Mouse (Mus musculus): ENCODE results near the gene Fam135a. TPM values are rescaled to one million over a fixed set of nuclear protein-coding genes. Genes with fewer than 3 reads are reported as not detected.
A peak's percentile ranks its signal among the peaks of the same experiment; 100 is the strongest.

Gene Fam135a
- total and polyA plus RNA-seq, 3 experiments = not detected

DNA sequence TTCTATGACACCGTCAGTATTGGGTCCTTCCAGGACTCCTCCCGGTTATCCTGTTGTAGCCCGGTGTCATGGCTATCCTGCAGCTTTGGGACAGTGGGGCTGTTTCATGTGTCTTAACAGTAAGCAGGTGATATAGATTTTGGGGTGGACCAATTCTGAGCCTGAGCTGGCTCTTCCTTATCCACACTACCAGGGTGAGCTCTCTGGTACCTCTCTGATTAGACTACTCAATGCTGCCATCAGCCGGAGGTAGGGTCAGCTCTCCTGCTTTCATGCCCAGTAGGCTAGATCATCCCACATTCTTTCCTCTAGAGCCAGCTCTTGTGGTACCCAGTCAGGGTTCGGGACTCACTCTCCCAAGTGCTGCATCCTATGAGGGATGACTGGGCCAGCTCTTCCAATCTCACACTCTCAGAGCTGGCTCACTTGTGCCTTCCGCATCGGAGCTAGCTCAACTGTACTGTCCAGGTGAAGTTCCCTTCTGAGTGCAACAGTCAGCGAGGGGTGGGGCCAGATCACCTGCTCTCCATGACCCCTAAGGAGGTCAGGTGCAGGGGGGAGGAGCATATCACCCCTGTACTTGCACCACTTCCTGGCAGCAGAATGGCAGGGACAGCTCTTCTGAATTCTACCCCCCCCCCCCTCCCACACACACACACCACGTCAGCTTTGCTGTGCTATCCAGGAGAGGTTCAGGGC is 132.0 kb downstream of the Fam135a start:
- no peak overlapping the region for H3K9ac ChIP-seq (ENCODE audit: control insufficient read depth, low read depth, low read length, poor library complexity, severe bottlenecking)
- no peaks in the 10 kb centered on the region for H3K9me3 ChIP-seq (replicated peaks; ENCODE audit: insufficient read depth, low read length)
- peaks cover 0 to 8% of the 10 kb centered on the region in 2 experiments; a peak in 2 of 4 replicates for H3K4me1 ChIP-seq (ENCODE audit: control insufficient read depth in 1 of 2, insufficient read depth in 2 of 2, low read length in 2 of 2)
- H3K4me3 ChIP-seq (ENCODE audit: control insufficient read depth in 1 of 2, insufficient read depth in 1 of 2, low read depth in 2 of 2, low read length in 2 of 2) = no peak overlapping the region
- TF ChIP-seq SIN3A (IDR thresholded peaks at IDR 0.05; ENCODE audit: low read length) (no peak), NRF1 (IDR thresholded peaks at IDR 0.05; ENCODE audit: insufficient read depth, low read depth, low read length, poor library complexity, severe bottlenecking) (no peak)
- H3K27me3 ChIP-seq (ENCODE audit: control insufficient read depth in 1 of 2, insufficient read depth in 2 of 2, low read length in 2 of 2) = no peaks in the 10 kb centered on the region
- no peaks in the 10 kb centered on the region for H3K79me2 ChIP-seq (ENCODE audit: control insufficient read depth, insufficient read depth, low read length, poor library complexity)
- H3K36me3 ChIP-seq (ENCODE audit: control insufficient read depth in 1 of 2, insufficient read depth in 2 of 2, low read length in 2 of 2) = no peaks in the 10 kb centered on the region; a peak in 1 of 4 replicates
- H3K27ac ChIP-seq (ENCODE audit: control insufficient read depth, low read depth, low read length) = no peak overlapping the region
- DNase-seq (ENCODE audit: low read depth, low spot score) = no peak

- H3K9me3 ChIP-seq (replicated peaks; ENCODE audit: insufficient read depth, low read length) = no peaks in the 10 kb centered on the region
- H3K4me3 ChIP-seq (ENCODE audit: control insufficient read depth in 1 of 2, insufficient read depth in 1 of 2, low read depth in 2 of 2, low read length in 2 of 2) = no peak overlapping the region
- peaks cover 0 to 8% of the 10 kb centered on the region in 2 experiments; a peak in 2 of 4 replicates for H3K4me1 ChIP-seq (ENCODE audit: control insufficient read depth in 1 of 2, insufficient read depth in 2 of 2, low read length in 2 of 2)
- H3K27ac ChIP-seq (ENCODE audit: control insufficient read depth, low read depth, low read length) = no peak overlapping the region
- no peaks in the 10 kb centered on the region for H3K79me2 ChIP-seq (ENCODE audit: control insufficient read depth, insufficient read depth, low read length, poor library complexity)
- peak; percentile 82 for DNase-seq (ENCODE audit: low read depth, low spot score)
- H3K27me3 ChIP-seq (ENCODE audit: control insufficient read depth in 1 of 2, insufficient read depth in 2 of 2, low read length in 2 of 2) = no peaks in the 10 kb centered on the region; a peak in 1 of 4 replicates
- no peak overlapping the region for H3K9ac ChIP-seq (ENCODE audit: control insufficient read depth, low read depth, low read length, poor library complexity, severe bottlenecking)
- H3K36me3 ChIP-seq (ENCODE audit: control insufficient read depth in 1 of 2, insufficient read depth in 2 of 2, low read length in 2 of 2) = no peaks in the 10 kb centered on the region; a peak in 1 of 4 replicates
- TF ChIP-seq NELFE (IDR thresholded peaks at IDR 0.05; ENCODE audit: low read depth, low read length) = no peak
- no peak for TF ChIP-seq E2F4 (IDR thresholded peaks at IDR 0.05; ENCODE audit: borderline replicate concordance, low read depth, low read length)
- no peak for TF ChIP-seq USF2 (IDR thresholded peaks at IDR 0.05; ENCODE audit: borderline replicate concordance in 1 of 2, insufficient read depth in 1 of 2, low read depth in 1 of 2, low read length in 2 of 2)
- TF ChIP-seq POLR2AphosphoS2 (IDR thresholded peaks at IDR 0.05; ENCODE audit: low read length) = no peak
- 0 out of 2 replicates have a peak, but pooled peaks have one; percentile 70 for TF ChIP-seq MYC (IDR thresholded peaks at IDR 0.05; ENCODE audit: low read depth, low read length)
- TF ChIP-seq ZMIZ1 (IDR thresholded peaks at IDR 0.05; ENCODE audit: low read depth, low read length) = no peak
- no peak for TF ChIP-seq TBP (IDR thresholded peaks at IDR 0.05; ENCODE audit: low read depth, low read length)
- TF ChIP-seq POLR2AphosphoS5 (IDR thresholded peaks at IDR 0.05; ENCODE audit: borderline replicate concordance, low read depth, low read length) = no peak
- TF ChIP-seq TAL1 (IDR thresholded peaks at IDR 0.05; ENCODE audit: low read length) = peak; percentile 63
- no peak for TF ChIP-seq USF1 (IDR thresholded peaks at IDR 0.05; ENCODE audit: low read depth, low read length)
- peak; percentile 84 to 90 for TF ChIP-seq EP300 (IDR thresholded peaks at IDR 0.05; ENCODE audit: low read depth in 1 of 2, low read length in 2 of 2)
- TF ChIP-seq MAZ (IDR thresholded peaks at IDR 0.05; ENCODE audit: low read depth, low read length) = no peak
- no peak for TF ChIP-seq CHD1 (IDR thresholded peaks at IDR 0.05; ENCODE audit: low read depth, low read length)
- no peak for TF ChIP-seq BHLHE40 (IDR thresholded peaks at IDR 0.05; ENCODE audit: borderline replicate concordance, low read depth, low read length)
- TF ChIP-seq RCOR1 (IDR thresholded peaks at IDR 0.05; ENCODE audit: low read depth, low read length) = peak; percentile 35; the same call in 1 of the 2 replicates
- no peak for TF ChIP-seq CHD2 (IDR thresholded peaks at IDR 0.05; ENCODE audit: low read length)
- TF ChIP-seq ZKSCAN1 (IDR thresholded peaks at IDR 0.05; ENCODE audit: low read depth, low read length) = no peak
- TF ChIP-seq ELF1 (IDR thresholded peaks at IDR 0.05; ENCODE audit: low read depth, low read length) = no peak
- no peak for TF ChIP-seq CTCF (IDR thresholded peaks at IDR 0.05 in 2 of 3, conservative IDR thresholded peaks at IDR 0.05 in 1 of 3; ENCODE audit: control insufficient read depth in 1 of 3, insufficient read depth in 1 of 3, low read depth in 2 of 3, low read length in 3 of 3, poor library complexity in 1 of 3, severe bottlenecking in 1 of 3)
- TF ChIP-seq SIN3A (IDR thresholded peaks at IDR 0.05; ENCODE audit: low read length) = peak; percentile 65
- TF ChIP-seq MAFK (IDR thresholded peaks at IDR 0.05; ENCODE audit: borderline replicate concordance, low read depth, low read length) = 0 out of 2 replicates have a peak, but pooled peaks have one; percentile 24
- no peak for TF ChIP-seq GABPA (IDR thresholded peaks at IDR 0.05; ENCODE audit: low read depth, low read length)
- no peak for TF ChIP-seq SMC3 (IDR thresholded peaks at IDR 0.05; ENCODE audit: low read depth, low read length)
- TF ChIP-seq ZNF384 (IDR thresholded peaks at IDR 0.05; ENCODE audit: low read depth, low read length) = no peak
- TF ChIP-seq MAX (IDR thresholded peaks at IDR 0.05; ENCODE audit: low read length) = peak; percentile 52
- peak; percentile 81 for TF ChIP-seq TCF12 (IDR thresholded peaks at IDR 0.05; ENCODE audit: low read depth, low read length)
- peak; percentile 54 for TF ChIP-seq MXI1 (IDR thresholded peaks at IDR 0.05; ENCODE audit: low read depth, low read length)
- TF ChIP-seq NRF1 (IDR thresholded peaks at IDR 0.05; ENCODE audit: insufficient read depth, low read depth, low read length, poor library complexity, severe bottlenecking) = no peak
- peak; percentile 48; the same call in 1 of the 2 replicates for TF ChIP-seq ETS1 (IDR thresholded peaks at IDR 0.05; ENCODE audit: low read depth, low read length)
- TF ChIP-seq POLR2A (IDR thresholded peaks at IDR 0.05; ENCODE audit: control insufficient read depth in 1 of 2, insufficient read depth in 1 of 2, low read depth in 1 of 2, low read length in 2 of 2, poor library complexity in 1 of 2) = no peak
Observed at GRCm38 (mm10) chr1:23966226-23966625, 133.9 kb downstream of the Fam135a start.
